Mouse (Mus musculus): ENCODE measurements around the gene R3hdm2. TPM values are rescaled to one million over a fixed set of nuclear protein-coding genes. Genes with fewer than 3 reads are reported as not detected.

The R3hdm2 gene
- polyA plus RNA-seq, 1 experiment, result 63.4 TPM

GRCm38 (mm10) chr10:127522088-127522581 is 142.0 kb downstream of the R3hdm2 start, which contains the start of gene Shmt2:
Gene Shmt2 (minus strand): TSS chr10:127522444.
- Histone ChIP-seq H3K36me3 (ENCODE audit: control insufficient read depth, insufficient read depth) (peaks cover 29% of the 10 kb centered on the region), H3K27me3 (ENCODE audit: control insufficient read depth, insufficient read depth, insufficient read length) (peaks cover 6% of the 10 kb centered on the region), H3K4me2 (ENCODE audit: low read depth) (peak within 1 kb of the TSS; percentile 99), H3K4me3 (peak within 1 kb of the TSS; percentile 99), H3ac (ENCODE audit: control insufficient read depth, insufficient read length) (peak within 1 kb of the TSS; percentile 66), H3K79me2 (ENCODE audit: control insufficient read depth, insufficient read depth) (peaks cover 22% of the 10 kb centered on the region)
- peak; percentile 10 for TF ChIP-seq USF1 (IDR thresholded peaks at IDR 0.05; ENCODE audit: low read depth)
- no peak for TF ChIP-seq REST (IDR thresholded peaks at IDR 0.05; ENCODE audit: insufficient read depth, insufficient read length)
- no peak for TF ChIP-seq TCF12 (IDR thresholded peaks at IDR 0.05; ENCODE audit: insufficient read depth, poor library complexity, severe bottlenecking)
- no peak for TF ChIP-seq E2F4 (IDR thresholded peaks at IDR 0.05; ENCODE audit: insufficient read depth)
- TF ChIP-seq MYOD1 (IDR thresholded peaks at IDR 0.05; ENCODE audit: control insufficient read depth in 1 of 3, insufficient read length in 2 of 3, low read depth in 2 of 3), result no peak
- TF ChIP-seq CEBPB (IDR thresholded peaks at IDR 0.05; ENCODE audit: insufficient read depth, poor library complexity, severe bottlenecking), result no peak
- TF ChIP-seq TCF3 (IDR thresholded peaks at IDR 0.05; ENCODE audit: insufficient read length, low read depth), result no peak
- no peak for TF ChIP-seq MYOG (IDR thresholded peaks at IDR 0.05; ENCODE audit: control insufficient read depth in 1 of 3, insufficient read depth in 1 of 3, insufficient read length in 2 of 3, low read depth in 2 of 3)
- TF ChIP-seq POLR2AphosphoS2 (IDR thresholded peaks at IDR 0.05; ENCODE audit: insufficient read length, low read depth), result peak; percentile 84
- TF ChIP-seq POLR2A (IDR thresholded peaks at IDR 0.05; ENCODE audit: insufficient read length, low read depth), result peak; percentile 79
- TF ChIP-seq MAX (IDR thresholded peaks at IDR 0.05; ENCODE audit: low read depth), result peak; percentile 95
- TF ChIP-seq SRF (IDR thresholded peaks at IDR 0.05; ENCODE audit: control insufficient read depth, insufficient read length, low read depth), result no peak

- Histone ChIP-seq H3K36me3 (ENCODE audit: control insufficient read depth, insufficient read depth) (peaks cover 10% of the 10 kb centered on the region), H3K4me3 (no peak overlapping the region), H3ac (ENCODE audit: control insufficient read depth, insufficient read length) (no peak overlapping the region), H3K4me2 (ENCODE audit: low read depth) (no peak overlapping the region), H3K79me2 (ENCODE audit: control insufficient read depth, insufficient read depth) (peaks cover 22% of the 10 kb centered on the region), H3K27me3 (ENCODE audit: control insufficient read depth, insufficient read depth, insufficient read length) (peaks cover 19% of the 10 kb centered on the region)
- no peak for TF ChIP-seq USF1 (IDR thresholded peaks at IDR 0.05; ENCODE audit: low read depth)
- TF ChIP-seq E2F4 (IDR thresholded peaks at IDR 0.05; ENCODE audit: insufficient read depth), result no peak
- no peak for TF ChIP-seq MYOG (IDR thresholded peaks at IDR 0.05; ENCODE audit: control insufficient read depth in 1 of 3, insufficient read depth in 1 of 3, insufficient read length in 2 of 3, low read depth in 2 of 3)
- no peak for TF ChIP-seq MYOD1 (IDR thresholded peaks at IDR 0.05; ENCODE audit: control insufficient read depth in 1 of 3, insufficient read length in 2 of 3, low read depth in 2 of 3)
- TF ChIP-seq SRF (IDR thresholded peaks at IDR 0.05; ENCODE audit: control insufficient read depth, insufficient read length, low read depth), result no peak
- TF ChIP-seq POLR2A (IDR thresholded peaks at IDR 0.05; ENCODE audit: insufficient read length, low read depth), result no peak
- TF ChIP-seq MAX (IDR thresholded peaks at IDR 0.05; ENCODE audit: low read depth), result no peak
- TF ChIP-seq CEBPB (IDR thresholded peaks at IDR 0.05; ENCODE audit: insufficient read depth, poor library complexity, severe bottlenecking), result no peak
- no peak for TF ChIP-seq TCF12 (IDR thresholded peaks at IDR 0.05; ENCODE audit: insufficient read depth, poor library complexity, severe bottlenecking)
- TF ChIP-seq POLR2AphosphoS2 (IDR thresholded peaks at IDR 0.05; ENCODE audit: insufficient read length, low read depth), result no peak
- TF ChIP-seq REST (IDR thresholded peaks at IDR 0.05; ENCODE audit: insufficient read depth, insufficient read length), result no peak
- no peak for TF ChIP-seq TCF3 (IDR thresholded peaks at IDR 0.05; ENCODE audit: insufficient read length, low read depth)
These were observed 144.6 kb downstream of the R3hdm2 start for GRCm38 (mm10) chr10:127524646-127525255.

GRCm38 (mm10) chr10:127526048-127526447 is 145.9 kb downstream of the R3hdm2 start:
- Histone ChIP-seq H3ac (ENCODE audit: control insufficient read depth, insufficient read length) (no peak overlapping the region), H3K4me2 (ENCODE audit: low read depth) (peak overlapping the region; percentile 67), H3K27me3 (ENCODE audit: control insufficient read depth, insufficient read depth, insufficient read length) (peaks cover 31% of the 10 kb centered on the region), H3K4me3 (peak overlapping the region; percentile 9), H3K79me2 (ENCODE audit: control insufficient read depth, insufficient read depth) (peaks cover 11% of the 10 kb centered on the region), H3K36me3 (ENCODE audit: control insufficient read depth, insufficient read depth) (no peaks in the 10 kb centered on the region)
- TF ChIP-seq SRF (IDR thresholded peaks at IDR 0.05; ENCODE audit: control insufficient read depth, insufficient read length, low read depth) (no peak), MYOD1 (IDR thresholded peaks at IDR 0.05; ENCODE audit: control insufficient read depth in 1 of 3, insufficient read length in 2 of 3, low read depth in 2 of 3) (no peak), MAX (IDR thresholded peaks at IDR 0.05; ENCODE audit: low read depth) (no peak), MYOG (IDR thresholded peaks at IDR 0.05; ENCODE audit: control insufficient read depth in 1 of 3, insufficient read depth in 1 of 3, insufficient read length in 2 of 3, low read depth in 2 of 3) (no peak), REST (IDR thresholded peaks at IDR 0.05; ENCODE audit: insufficient read depth, insufficient read length) (no peak), CEBPB (IDR thresholded peaks at IDR 0.05; ENCODE audit: insufficient read depth, poor library complexity, severe bottlenecking) (no peak), TCF3 (IDR thresholded peaks at IDR 0.05; ENCODE audit: insufficient read length, low read depth) (no peak), POLR2A (IDR thresholded peaks at IDR 0.05; ENCODE audit: insufficient read length, low read depth) (no peak), POLR2AphosphoS2 (IDR thresholded peaks at IDR 0.05; ENCODE audit: insufficient read length, low read depth) (no peak), TCF12 (IDR thresholded peaks at IDR 0.05; ENCODE audit: insufficient read depth, poor library complexity, severe bottlenecking) (no peak)

GRCm38 (mm10) chr10:127526681-127527080 is 146.6 kb downstream of the R3hdm2 start:
- TF ChIP-seq POLR2AphosphoS2 (IDR thresholded peaks at IDR 0.05; ENCODE audit: insufficient read length, low read depth), result no peak
- TF ChIP-seq USF1 (IDR thresholded peaks at IDR 0.05; ENCODE audit: low read depth), result no peak
- TF ChIP-seq POLR2A (IDR thresholded peaks at IDR 0.05; ENCODE audit: insufficient read length, low read depth), result no peak
- TF ChIP-seq CEBPB (IDR thresholded peaks at IDR 0.05; ENCODE audit: insufficient read depth, poor library complexity, severe bottlenecking), result no peak
- TF ChIP-seq REST (IDR thresholded peaks at IDR 0.05; ENCODE audit: insufficient read depth, insufficient read length), result no peak
- peak in 1 of 3 experiments; percentile 54 for TF ChIP-seq MYOG (IDR thresholded peaks at IDR 0.05; ENCODE audit: control insufficient read depth in 1 of 3, insufficient read depth in 1 of 3, insufficient read length in 2 of 3, low read depth in 2 of 3)
- TF ChIP-seq E2F4 (IDR thresholded peaks at IDR 0.05; ENCODE audit: insufficient read depth), result no peak
- TF ChIP-seq MYOD1 (IDR thresholded peaks at IDR 0.05; ENCODE audit: control insufficient read depth in 1 of 3, insufficient read length in 2 of 3, low read depth in 2 of 3), result peak in 1 of 3 experiments; percentile 1
- no peak for TF ChIP-seq TCF3 (IDR thresholded peaks at IDR 0.05; ENCODE audit: insufficient read length, low read depth)
- TF ChIP-seq SRF (IDR thresholded peaks at IDR 0.05; ENCODE audit: control insufficient read depth, insufficient read length, low read depth), result no peak
- no peak for TF ChIP-seq TCF12 (IDR thresholded peaks at IDR 0.05; ENCODE audit: insufficient read depth, poor library complexity, severe bottlenecking)
- no peak for TF ChIP-seq MAX (IDR thresholded peaks at IDR 0.05; ENCODE audit: low read depth)
- Histone ChIP-seq H3ac (ENCODE audit: control insufficient read depth, insufficient read length) (no peak overlapping the region), H3K4me3 (peak overlapping the region; percentile 9), H3K79me2 (ENCODE audit: control insufficient read depth, insufficient read depth) (peaks cover 4% of the 10 kb centered on the region), H3K4me2 (ENCODE audit: low read depth) (peak overlapping the region; percentile 67), H3K27me3 (ENCODE audit: control insufficient read depth, insufficient read depth, insufficient read length) (peaks cover 37% of the 10 kb centered on the region), H3K36me3 (ENCODE audit: control insufficient read depth, insufficient read depth) (no peaks in the 10 kb centered on the region)

Measured in myocyte (in vitro differentiated cells).